Mouse (Mus musculus) gonadal fat pad, adult 2 months (tissue): ENCODE results near the gene Zfp952. TPM values are rescaled to one million over a fixed set of nuclear protein-coding genes. Genes with fewer than 3 reads are reported as not detected.
A peak's percentile ranks its signal among the peaks of the same experiment; 100 is the strongest.
"Not testable (repeated sequence)": the region's sequence is repeated elsewhere in the genome, so short reads cannot be mapped to it uniquely, and the experiment has no call there.

ENCODE experiments used
- DNase-seq: peaks from one replicate; pipeline ENCODE4 v3.0.0-alpha.2; 2012; ENCODE audit warnings: low read depth
- polyA plus RNA-seq: library from polyadenylated mRNA; depleted of rRNA; stranded (reverse); fragments of >200 nt; gene quantifications from 2 replicates; pipeline ENCODE4 v1.2.3, GENCODE M21; 2012; rRNA removed

Zfp952 gene
- 3.7 and 4.7 TPM in 2 replicates for polyA plus RNA-seq

DNA sequence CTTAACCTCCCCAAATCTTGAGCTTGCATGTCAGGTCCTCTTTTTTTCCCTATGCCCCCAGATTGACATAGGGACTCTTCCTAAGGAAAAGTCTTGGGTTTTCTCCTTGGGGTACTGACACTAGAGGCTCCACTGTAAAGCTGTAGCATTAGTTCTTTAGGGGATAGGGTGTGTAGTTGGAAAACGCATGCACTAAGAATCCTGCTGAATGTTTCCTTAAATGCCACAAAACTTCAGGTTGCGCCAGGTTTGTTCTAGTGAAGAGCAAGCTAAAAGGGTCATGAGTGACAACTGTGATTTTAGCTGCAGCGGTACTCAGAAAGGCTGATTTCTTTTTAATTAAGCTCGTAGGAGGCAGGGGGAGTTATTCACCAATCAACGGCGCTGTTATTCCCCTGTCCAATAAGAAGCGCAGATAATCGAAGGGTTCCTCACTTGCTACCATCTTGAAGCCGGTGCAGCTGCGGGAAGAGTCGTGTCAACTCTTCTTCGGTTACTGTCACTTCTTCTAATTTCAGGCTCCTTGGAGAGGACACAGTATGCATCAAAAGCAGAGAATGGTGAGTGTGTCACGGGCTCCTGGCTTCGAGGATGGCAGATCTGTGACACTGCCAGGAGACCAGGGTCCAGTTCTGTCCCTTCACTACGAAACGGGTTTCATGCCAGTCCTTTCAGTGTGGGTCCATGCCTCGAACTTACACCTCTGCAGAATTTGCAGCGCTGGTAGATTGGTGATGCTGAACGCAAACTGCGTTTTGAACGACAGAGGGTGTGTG, at the start of gene Zfp952:
Zfp952 (plus strand) TSS at position 431 of the 776 bp plus-strand sequence.
- peak; percentile 69 for DNase-seq

DNA sequence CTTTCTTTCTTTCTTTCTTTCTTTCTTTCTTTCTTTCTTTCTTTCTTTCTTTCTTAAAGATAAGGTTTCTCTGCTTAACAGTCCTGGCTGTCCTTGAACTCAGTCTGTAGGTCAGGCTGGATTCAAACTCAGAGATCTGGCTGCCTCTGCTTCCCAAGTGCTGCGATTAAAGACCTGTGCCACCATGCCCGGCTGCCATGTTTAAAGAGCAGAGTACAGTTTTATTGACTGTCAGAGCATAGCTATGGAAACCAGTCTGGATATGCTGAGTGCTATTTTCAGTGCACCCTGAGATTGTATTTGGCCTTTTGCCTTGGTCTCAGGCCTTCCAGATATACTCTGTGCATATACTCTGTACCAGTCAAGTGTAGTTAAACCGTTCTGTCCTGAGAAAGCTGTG, 49.3 kb upstream of the Zfp952 start:
- no peak for DNase-seq

DNA sequence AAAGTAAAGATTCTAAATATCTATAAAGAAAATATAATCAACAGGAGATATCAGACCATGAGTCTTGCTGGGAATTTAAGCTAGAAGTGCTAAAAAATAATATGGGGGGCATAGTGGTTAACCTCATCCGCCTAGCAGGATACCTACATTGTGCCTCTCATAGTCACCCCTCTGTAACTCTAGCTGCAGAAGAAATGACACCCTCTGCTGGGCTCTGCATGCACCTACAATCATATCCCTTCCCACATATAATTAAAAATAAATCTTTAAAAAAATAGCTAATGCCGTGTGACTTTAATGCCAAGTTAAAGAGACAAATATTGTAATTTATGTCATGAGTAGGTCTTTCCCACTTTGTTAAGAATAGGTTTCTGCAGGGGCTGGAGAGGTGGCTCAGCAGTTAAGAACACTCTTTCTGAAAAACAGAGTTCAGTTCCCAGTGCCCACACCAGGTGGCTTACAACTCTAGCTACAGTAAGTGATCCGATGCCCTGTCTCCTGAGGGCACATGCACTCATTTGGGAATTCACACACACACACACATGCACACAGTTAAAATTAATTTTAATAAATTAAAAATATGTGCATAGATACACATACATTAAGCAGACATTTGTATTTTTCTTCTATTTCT, 48.4 kb upstream of the Zfp952 start:
- no peak for DNase-seq

DNA sequence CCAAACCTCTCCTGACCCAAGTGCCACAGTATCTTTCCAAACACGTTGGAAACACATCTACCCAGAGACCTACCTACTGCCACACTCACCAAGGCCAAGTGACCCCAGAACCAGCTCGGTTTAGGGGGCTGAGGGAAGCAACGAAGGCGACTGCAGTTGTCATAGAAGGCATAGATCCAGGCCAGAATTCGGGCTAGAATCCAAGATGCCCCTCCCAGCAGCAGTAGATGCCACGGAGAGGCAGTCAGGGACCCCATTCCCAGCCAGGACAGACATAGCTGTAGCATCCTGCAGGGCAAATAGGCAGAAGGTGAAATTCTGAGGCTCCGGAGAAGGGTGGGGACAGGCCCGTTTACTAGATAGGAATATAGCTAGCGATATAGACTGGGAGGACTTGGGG, 46.2 kb upstream of the Zfp952 start:
- no peak for DNase-seq

DNA sequence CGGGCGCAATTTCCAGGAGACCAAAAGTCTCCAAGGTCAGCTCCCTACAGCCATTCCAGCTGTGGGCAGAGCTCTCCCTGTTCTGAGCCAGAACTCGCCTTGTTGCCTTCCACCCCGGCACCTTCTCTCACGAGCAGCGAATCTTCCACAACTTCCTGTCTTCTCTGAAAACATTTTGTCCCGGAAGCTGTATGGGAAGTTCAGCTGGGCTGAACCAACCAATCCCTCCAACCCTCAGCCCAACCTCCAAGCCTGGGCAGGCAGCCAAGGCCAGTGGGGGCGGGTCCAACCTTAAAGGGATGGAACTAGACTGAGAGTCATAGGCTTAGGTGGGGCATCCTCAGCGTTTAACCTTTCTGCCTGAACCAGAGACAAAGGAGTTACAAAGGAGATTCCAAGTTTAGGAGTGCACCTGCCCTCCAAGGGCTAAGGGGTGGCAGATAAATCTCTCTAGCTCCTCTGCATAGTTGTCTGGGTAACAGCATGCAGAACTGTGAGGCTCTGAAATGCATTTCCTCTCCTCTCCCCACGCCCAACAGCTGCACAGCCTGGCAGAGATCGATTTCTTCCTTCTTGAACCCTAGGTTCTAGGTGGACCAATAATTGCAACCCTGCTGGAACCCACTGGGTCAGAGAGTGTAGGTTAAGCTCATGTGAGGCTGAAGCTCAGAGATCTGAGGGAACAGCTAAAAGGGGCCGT, 45.6 kb upstream of the Zfp952 start, which contains the start of gene Cyp4f13:
Cyp4f13 (minus strand) TSS at position 188 of the 700 bp plus-strand sequence.
- DNase-seq, result peak; percentile 63

DNA sequence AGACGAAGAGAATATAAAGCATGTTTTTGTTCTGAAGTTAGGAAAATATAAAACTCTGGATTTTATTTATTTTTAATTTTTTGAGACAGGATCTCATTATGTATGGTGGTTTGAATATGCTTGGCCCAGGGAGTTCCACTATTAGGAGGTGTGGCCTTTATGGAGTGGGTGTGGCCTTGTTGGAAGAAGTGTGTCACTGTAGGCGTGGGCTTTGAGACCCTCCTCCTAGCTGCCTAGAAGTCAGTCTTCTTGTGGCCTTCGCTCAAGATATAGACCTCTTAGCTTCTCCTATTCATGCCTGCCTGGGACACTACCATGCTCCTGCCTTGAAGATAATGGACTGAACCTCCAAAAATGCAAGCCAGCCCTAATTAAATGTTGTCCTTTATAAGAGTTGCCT, 42.8 kb upstream of the Zfp952 start:
- no peak for DNase-seq

DNA sequence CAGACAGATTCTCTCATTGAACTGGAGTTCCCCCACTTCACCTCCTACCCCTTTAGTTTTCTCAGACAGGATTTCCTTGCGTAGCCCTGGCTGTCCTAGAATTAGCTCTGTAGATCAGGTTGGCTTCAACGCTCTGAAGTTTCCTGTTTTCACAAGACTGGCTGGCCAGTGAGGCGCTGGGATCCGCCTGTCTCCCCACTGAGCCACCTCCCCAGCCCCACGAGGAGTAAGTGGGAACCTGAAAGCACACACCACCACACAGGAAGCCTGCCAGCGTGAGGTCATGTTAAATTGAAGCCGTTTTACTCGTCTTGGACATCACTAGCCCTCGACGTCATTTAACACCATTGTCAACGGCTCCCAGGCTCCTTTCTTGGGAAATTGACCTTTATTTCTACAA, 41.9 kb upstream of the Zfp952 start:
- DNase-seq, result no peak

DNA sequence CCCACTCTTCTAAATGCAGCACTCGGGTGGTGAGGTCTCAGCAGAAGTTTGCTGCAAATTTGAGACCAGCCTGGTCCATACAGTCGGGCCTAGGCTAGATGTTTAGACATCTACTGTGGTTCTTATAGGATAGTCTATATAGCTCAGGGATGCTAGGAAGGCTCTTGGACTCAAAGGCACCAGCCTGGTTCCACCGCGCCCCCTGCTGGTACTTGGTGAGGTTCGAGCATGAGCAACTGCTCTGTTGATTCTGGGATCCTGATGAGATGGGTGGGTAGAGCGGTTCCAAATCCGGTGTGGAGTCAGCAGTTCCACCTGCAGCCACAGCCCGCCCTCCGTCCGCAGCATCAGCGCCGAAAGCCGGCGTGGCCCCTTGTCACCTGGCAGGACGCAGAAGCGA, 41.5 kb upstream of the Zfp952 start:
- no peak for DNase-seq

DNA sequence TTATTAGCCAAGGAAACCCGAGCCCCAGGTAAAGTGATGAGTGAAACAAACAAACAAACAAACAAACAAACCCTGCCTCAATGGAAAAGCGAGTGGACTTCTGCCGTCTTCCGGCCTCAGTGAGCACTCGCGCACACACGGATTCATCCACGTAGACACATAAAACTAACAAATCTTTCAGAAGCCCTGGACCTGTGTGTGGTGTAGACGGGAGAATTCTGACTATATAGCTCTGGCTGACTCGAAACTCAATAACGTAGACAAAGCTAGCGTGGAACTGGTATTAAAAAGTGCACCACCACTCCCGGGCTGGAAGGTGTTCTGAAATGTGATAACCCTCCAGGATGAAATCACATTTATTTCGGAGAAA, 27.7 kb upstream of the Zfp952 start:
- no peak for DNase-seq

DNA sequence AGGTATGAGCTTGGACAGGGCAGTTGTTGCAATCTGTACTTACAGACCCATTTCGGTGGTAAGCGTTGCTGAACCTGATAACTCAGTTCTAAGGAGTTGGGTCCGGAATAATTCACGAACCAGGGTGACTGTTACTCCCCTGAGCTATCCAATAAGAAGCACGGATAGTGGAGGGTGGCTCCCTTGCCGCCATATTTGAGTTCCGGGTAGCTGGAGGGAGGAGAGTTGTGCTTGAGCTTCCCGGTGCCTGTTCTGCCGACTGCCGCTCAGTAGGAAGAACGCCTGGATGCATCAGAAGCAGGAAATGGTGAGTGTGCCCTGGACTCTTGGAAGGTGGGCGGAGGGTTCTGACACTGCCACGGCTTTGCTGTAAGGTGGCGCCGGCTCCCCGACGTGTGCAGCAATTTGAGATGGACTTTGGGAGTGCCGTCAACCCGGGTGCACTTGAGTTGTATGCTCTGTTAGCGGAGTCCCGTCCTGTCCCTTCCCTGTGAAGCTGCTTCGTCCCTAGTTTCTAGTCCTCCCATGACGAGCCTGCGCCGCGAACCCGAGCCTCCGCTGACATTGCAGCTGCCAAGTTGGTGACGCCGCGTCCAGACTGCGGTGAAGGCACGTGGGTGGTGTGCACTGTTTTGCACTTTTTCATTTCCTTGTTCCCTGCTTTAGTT, 27.2 kb upstream of the Zfp952 start, which contains the start of gene Zfp472:
Zfp472 (plus strand) TSS at position 192 of the 668 bp plus-strand sequence.
- DNase-seq, result peak; percentile 74

DNA sequence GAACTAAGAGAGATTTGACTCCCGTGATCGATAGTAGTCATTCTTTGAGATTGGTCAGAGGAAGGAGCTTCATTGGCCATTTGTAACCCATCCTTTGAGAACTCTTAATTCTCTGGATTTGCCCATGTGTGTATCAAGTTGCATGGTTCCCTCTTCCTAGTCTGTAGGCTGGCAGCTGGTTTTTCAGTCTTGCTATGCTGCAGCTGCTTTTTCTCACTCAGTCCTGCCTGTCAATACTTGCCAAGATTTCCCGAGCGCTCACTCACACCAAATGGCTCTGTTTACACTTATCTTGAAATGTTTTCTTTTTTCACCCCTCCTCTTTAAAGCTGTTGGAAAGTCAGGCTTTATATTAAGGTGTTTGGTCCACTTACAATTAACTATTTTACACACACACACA, 11.6 kb upstream of the Zfp952 start:
- no peak for DNase-seq

DNA sequence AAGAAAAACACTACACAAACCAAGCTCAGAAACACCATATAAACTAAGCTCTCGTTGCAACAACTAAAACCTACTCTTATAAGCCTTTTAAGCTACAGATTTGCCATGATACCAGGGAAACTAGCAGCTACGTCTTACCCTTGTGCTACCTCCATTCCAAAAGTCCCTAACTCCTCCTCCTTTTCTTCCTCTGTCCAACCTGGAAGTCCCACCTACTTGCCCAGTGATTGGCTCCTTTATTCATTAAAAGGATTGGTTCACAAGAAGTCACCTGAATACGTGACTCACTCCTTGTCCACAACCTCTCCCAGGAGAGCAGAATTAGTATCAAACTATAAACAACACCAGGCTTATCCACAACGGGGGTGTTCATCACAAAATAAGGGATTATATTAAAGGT, 6.6 kb upstream of the Zfp952 start:
- no peak for DNase-seq

DNA sequence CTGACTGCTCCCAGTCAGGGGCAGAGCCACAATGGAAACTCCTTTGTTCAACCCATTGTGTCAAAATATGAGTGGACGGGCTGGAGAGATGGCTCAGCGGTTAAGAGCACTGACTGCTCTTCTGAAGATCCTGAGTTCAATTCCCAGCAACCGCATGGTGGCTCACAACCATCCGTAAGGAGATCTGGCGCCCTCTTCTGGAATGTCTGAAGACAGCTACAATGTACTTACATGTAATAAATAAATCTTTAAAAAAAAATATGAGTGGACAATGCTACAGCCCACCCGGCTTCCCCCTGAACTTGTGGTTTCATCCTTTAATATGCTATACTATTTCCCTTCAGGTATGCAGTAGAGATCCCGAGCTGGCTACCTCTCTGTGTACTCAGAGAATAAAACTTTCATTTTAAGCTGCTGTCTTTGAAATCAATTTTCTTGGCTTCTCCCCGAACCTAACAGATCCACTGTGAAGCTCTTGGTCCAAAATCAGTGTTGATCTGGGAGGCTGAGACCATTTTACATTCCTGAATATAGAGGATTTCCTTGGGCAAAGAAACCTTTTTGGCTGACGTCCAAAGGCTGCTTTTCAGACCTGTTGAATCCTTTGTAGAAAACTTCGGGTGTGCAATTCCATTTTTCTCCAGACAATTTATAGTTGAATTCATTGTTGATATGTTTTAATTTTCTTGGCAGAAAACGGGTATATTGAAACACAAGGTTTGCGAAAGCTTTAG, 797 bp upstream of the Zfp952 start:
- DNase-seq, result no peak

DNA sequence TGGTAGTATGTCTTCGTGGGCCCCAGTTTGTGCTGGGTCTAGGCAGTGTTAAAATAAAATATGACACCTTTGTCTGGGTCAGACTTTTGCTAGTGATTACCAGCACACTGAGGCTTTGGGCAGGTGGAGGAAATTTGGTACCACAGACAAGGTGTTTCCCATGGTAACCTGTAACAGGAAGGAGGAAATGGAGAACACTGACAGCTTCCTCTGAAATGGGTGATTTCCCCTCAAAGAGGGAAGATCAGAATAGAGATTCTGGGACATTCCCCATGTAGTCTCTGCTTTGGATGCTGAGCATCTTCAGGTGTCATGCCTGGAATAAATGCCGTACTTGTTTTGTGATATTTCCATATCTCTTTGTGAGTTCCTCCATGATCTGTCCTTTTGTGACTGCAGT, 5.6 kb downstream of the Zfp952 start:
- DNase-seq, result no peak

DNA sequence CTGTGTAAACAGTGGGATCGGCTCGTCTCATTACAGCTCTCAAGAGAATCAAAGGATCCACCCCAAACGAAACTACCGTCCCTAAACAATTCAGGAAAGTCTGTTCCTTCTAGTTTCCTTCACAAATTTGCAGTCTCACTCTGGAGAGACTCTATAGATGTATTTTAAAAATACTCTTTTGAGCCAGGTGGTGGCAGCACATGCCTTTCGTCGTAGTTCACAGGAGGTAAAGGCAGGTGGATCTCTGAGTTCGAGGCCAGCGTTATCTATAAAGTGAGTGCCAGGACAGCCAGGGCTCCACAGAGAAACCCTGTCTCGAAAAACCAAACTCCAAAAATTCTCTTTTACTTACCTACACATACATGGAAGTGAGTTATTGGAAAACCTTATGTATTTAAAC, 15.4 kb downstream of the Zfp952 start:
- no peak for DNase-seq

DNA sequence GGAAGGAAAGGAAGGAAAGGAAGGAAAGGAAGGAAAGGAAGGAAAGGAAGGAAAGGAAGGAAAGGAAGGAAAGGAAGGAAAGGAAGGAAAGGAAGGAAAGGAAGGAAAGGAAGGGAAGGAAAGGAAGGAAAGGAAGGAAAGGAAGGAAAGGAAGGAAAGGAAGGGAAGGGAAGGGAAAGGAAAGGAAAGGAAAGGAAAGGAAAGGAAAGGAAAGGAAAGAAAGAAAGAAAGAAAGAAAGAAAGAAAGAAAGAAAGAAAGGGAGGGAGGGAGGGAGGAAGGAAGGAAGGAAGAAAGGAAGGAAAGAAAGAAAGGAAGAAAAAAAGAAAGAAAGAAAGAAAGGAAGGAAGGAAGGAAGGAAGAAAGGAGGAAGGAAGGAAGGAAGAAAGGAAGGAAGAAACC, 27.5 kb downstream of the Zfp952 start:
- not testable (repeated sequence) for DNase-seq

DNA sequence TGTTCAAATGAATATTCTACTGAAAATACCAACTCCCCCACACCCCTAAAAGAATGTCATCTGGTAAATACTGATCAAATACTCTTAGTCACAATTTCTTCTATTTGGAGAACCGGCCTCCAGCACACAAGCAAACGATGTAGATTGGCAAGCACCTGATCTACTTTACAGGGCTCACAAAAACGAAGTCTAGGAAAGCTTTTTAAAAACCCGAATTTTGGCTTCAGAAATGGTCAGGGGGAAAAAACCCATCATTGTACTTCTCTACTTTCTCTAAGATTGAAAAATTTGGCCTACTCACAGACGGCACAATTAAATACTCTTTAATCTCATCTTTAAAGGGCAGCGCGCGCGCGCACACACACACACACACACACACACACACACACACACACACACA, 39.4 kb downstream of the Zfp952 start:
- DNase-seq, result no peak

DNA sequence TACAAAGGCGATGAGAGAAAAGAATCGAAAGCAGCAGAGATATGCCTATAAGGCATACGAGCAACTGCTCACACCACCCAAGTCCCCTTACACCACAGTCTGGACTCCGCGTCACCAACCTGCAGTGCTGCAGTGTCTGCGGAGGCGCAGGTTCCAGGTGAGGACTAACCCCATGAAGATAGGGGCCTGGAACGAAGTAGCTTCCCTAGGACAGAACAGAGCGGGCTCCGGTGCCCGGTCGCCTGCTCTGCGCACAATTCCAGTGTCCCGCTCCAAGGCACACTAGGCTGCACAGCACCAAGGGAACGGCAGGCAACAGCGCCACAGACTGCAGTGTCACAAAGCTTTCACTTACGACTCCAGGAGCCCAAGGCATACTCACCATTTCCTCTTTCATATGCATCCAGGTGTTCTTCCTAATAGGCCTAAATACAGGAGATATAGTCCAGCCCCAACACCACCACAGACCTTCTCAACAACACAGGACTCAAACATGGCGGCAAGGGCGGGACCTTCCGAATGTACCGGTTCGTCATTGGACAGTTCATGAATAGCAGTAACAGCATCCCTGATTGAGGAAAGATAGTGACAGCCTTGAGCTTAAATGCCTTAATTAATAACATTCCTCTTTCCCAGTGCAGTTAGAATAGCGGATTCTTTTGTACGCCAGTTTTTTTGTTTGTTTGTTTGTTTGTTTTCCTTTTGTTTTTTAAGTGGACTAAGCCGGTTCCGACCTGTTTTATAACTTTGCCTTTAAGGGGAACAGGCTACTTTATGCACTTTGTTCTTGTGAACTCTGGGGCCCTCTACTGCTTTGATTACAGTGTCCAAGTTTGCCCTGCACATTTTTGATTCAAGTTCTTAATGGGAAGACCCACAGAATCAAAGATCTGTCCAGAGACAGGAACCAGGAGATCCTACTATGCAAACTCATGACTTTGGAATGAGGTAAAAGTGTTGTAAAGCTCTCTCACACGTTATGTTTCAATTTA, 40.3 kb downstream of the Zfp952 start, which contains the start of gene Zfp763:
Zfp763 (minus strand) TSS at position 503 of the 992 bp plus-strand sequence.
- peak; percentile 50 for DNase-seq
